Mouse (Mus musculus): Measurements from ENCODE around the gene Maml1. TPM values are rescaled to one million over a fixed set of nuclear protein-coding genes. Genes with fewer than 3 reads are reported as not detected.

Maml1 gene
- 5.4 TPM for polyA plus RNA-seq (2017; shearing (Covaris generic))

GRCm38 (mm10) chr11:50292190-50292855, at the start of gene Maml1:
Gene Maml1, minus strand, starts transcription at chr11:50292311.

GRCm38 (mm10) chr11:50325496-50326301, 33.6 kb upstream of the Maml1 start, which contains the start of gene Canx:
Gene Canx, minus strand, starts transcription at chr11:50325673.

GRCm38 (mm10) chr11:50238324-50238723, 53.8 kb downstream of the Maml1 start, which contains the start of gene Ltc4s:
Gene Ltc4s, minus strand, starts transcription at chr11:50238616.

GRCm38 (mm10) chr11:50210505-50211151, 81.5 kb downstream of the Maml1 start, which contains the start of the genes Sqstm1 and Mgat4b:
Gene Sqstm1, minus strand, starts transcription at chr11:50210827.
Gene Mgat4b, plus strand, starts transcription at chr11:50210890.

Other genes with a start within 250 kb of the Maml1 start
- 51.4 TPM for gene Tbc1d9b, start 160.9 kb downstream of the Maml1 start, polyA plus RNA-seq (2017; shearing (Covaris generic))
- gene Mrnip, start 117.9 kb downstream of the Maml1 start, polyA plus RNA-seq (2017; shearing (Covaris generic)), result 1.2 TPM
- gene Sqstm1, start 81.5 kb downstream of the Maml1 start, polyA plus RNA-seq (2017; shearing (Covaris generic)), result 1,186 TPM
- 10.3 TPM for gene Mgat4b, start 81.4 kb downstream of the Maml1 start, polyA plus RNA-seq (2017; shearing (Covaris generic))
- gene Ltc4s, start 53.7 kb downstream of the Maml1 start, polyA plus RNA-seq (2017; shearing (Covaris generic)), result 0.63 TPM
- gene Canx, start 33.4 kb upstream of the Maml1 start, polyA plus RNA-seq (2017; shearing (Covaris generic)), result 161 TPM
- not detected for gene Cby3, start 62.2 kb upstream of the Maml1 start, polyA plus RNA-seq (2017; shearing (Covaris generic))
- gene Hnrnph1, start 84.7 kb upstream of the Maml1 start, polyA plus RNA-seq (2017; shearing (Covaris generic)), result 314 TPM
- gene Rufy1, start 138.8 kb upstream of the Maml1 start, polyA plus RNA-seq (2017; shearing (Covaris generic)), result 19.2 TPM

All from effector memory CD4-positive, alpha-beta T cell, adult 7 months (primary cell).